Mouse (Mus musculus): Measurements from ENCODE around the gene Mtfmt. TPM values are rescaled to one million over a fixed set of nuclear protein-coding genes. Genes with fewer than 3 reads are reported as not detected.

The Mtfmt gene
- polyA plus RNA-seq, 1 experiment from 2014 or later, result 15.0 TPM

- ATAC-seq (replicated peaks; ENCODE audit: extremely low read depth, insufficient read depth, low FRiP score), result no peak
- 0 out of 2 replicates have a peak, but pooled peaks cover under 1% of the 10 kb centered on the region for H3K36me3 ChIP-seq (ENCODE audit: control insufficient read depth, insufficient read depth)
- WGBS, result 66% methylated on average over 4 of the region's 4 CpGs
- H3K27ac ChIP-seq (ENCODE audit: low read length), result no peak overlapping the region
- H3K9me3 ChIP-seq (replicated peaks; ENCODE audit: control insufficient read depth, low read length), result no peaks in the 10 kb centered on the region
- peaks cover 4% of the 10 kb centered on the region; the same call in 1 of the 2 replicates for H3K4me1 ChIP-seq (ENCODE audit: control insufficient read depth, insufficient read depth, low read length)
- no peak overlapping the region; the same call in 1 of the 2 replicates for H3K4me3 ChIP-seq (ENCODE audit: low read length)
- no peak overlapping the region for H3K4me2 ChIP-seq (ENCODE audit: low read depth, low read length)
- H3K27me3 ChIP-seq (ENCODE audit: control insufficient read depth, insufficient read depth, low read length), result no peaks in the 10 kb centered on the region
- H3K9ac ChIP-seq (ENCODE audit: low read length), result no peak overlapping the region
These were observed 371 bp upstream of the Mtfmt start for GRCm38 (mm10) chr9:65435211-65435610.

- 90% methylated on average over 4 of the region's 4 CpGs for WGBS
These were observed 9.1 kb downstream of the Mtfmt start for GRCm38 (mm10) chr9:65444692-65445091.

GRCm38 (mm10) chr9:65447951-65448350 lies 12.4 kb downstream of the Mtfmt start:
- no peak overlapping the region for H3K9ac ChIP-seq (ENCODE audit: low read length)
- H3K4me1 ChIP-seq (ENCODE audit: control insufficient read depth, insufficient read depth, low read length), result no peaks in the 10 kb centered on the region
- ATAC-seq (replicated peaks; ENCODE audit: extremely low read depth, insufficient read depth, low FRiP score), result no peak
- H3K9me3 ChIP-seq (replicated peaks; ENCODE audit: control insufficient read depth, low read length), result no peaks in the 10 kb centered on the region
- no peak overlapping the region for H3K4me3 ChIP-seq (ENCODE audit: low read length)
- H3K27me3 ChIP-seq (ENCODE audit: control insufficient read depth, insufficient read depth, low read length), result no peaks in the 10 kb centered on the region
- H3K36me3 ChIP-seq (ENCODE audit: control insufficient read depth, insufficient read depth), result peaks cover 29% of the 10 kb centered on the region
- H3K27ac ChIP-seq (ENCODE audit: low read length), result no peak overlapping the region
- WGBS, result 87% methylated on average over 6 of the region's 6 CpGs
- no peak overlapping the region for H3K4me2 ChIP-seq (ENCODE audit: low read depth, low read length)

More at GRCm38 (mm10) chr9:65444692-65445091, 9.1 kb downstream of the Mtfmt start:
- no peaks in the 10 kb centered on the region for H3K9me3 ChIP-seq (replicated peaks; ENCODE audit: control insufficient read depth, low read length)
- H3K4me2 ChIP-seq (ENCODE audit: low read depth, low read length), result no peak overlapping the region
- H3K4me1 ChIP-seq (ENCODE audit: control insufficient read depth, insufficient read depth, low read length), result no peaks in the 10 kb centered on the region
- no peak overlapping the region for H3K27ac ChIP-seq (ENCODE audit: low read length)
- H3K4me3 ChIP-seq (ENCODE audit: low read length), result no peak overlapping the region
- H3K36me3 ChIP-seq (ENCODE audit: control insufficient read depth, insufficient read depth), result peaks cover 37% of the 10 kb centered on the region
- no peak overlapping the region for H3K9ac ChIP-seq (ENCODE audit: low read length)
- no peaks in the 10 kb centered on the region for H3K27me3 ChIP-seq (ENCODE audit: control insufficient read depth, insufficient read depth, low read length)
- no peak for ATAC-seq (replicated peaks; ENCODE audit: extremely low read depth, insufficient read depth, low FRiP score)

GRCm38 (mm10) chr9:65458975-65459374 lies 23.4 kb downstream of the Mtfmt start:
- H3K27ac ChIP-seq (ENCODE audit: low read length), result no peak overlapping the region
- H3K9ac ChIP-seq (ENCODE audit: low read length), result no peak overlapping the region
- no peaks in the 10 kb centered on the region for H3K27me3 ChIP-seq (ENCODE audit: control insufficient read depth, insufficient read depth, low read length)
- H3K4me1 ChIP-seq (ENCODE audit: control insufficient read depth, insufficient read depth, low read length), result peaks cover 15% of the 10 kb centered on the region
- 85% methylated on average over 2 of the region's 2 CpGs for WGBS
- no peak overlapping the region for H3K4me3 ChIP-seq (ENCODE audit: low read length)
- H3K9me3 ChIP-seq (replicated peaks; ENCODE audit: control insufficient read depth, low read length), result no peaks in the 10 kb centered on the region
- no peak overlapping the region for H3K4me2 ChIP-seq (ENCODE audit: low read depth, low read length)
- H3K36me3 ChIP-seq (ENCODE audit: control insufficient read depth, insufficient read depth), result no peaks in the 10 kb centered on the region
- no peak for ATAC-seq (replicated peaks; ENCODE audit: extremely low read depth, insufficient read depth, low FRiP score)

- peaks cover 15% of the 10 kb centered on the region for H3K4me1 ChIP-seq (ENCODE audit: control insufficient read depth, insufficient read depth, low read length)
- no peak overlapping the region for H3K9ac ChIP-seq (ENCODE audit: low read length)
- H3K36me3 ChIP-seq (ENCODE audit: control insufficient read depth, insufficient read depth), result peaks cover 2% of the 10 kb centered on the region; the same call in 1 of the 2 replicates
- no peak for ATAC-seq (replicated peaks; ENCODE audit: extremely low read depth, insufficient read depth, low FRiP score)
- H3K4me3 ChIP-seq (ENCODE audit: low read length), result peak overlapping the region; percentile 85
- 57% methylated on average over 3 of the region's 3 CpGs for WGBS
- no peaks in the 10 kb centered on the region for H3K27me3 ChIP-seq (ENCODE audit: control insufficient read depth, insufficient read depth, low read length)
- H3K27ac ChIP-seq (ENCODE audit: low read length), result peak overlapping the region; percentile 76
- peak overlapping the region; percentile 82 for H3K4me2 ChIP-seq (ENCODE audit: low read depth, low read length)
- no peaks in the 10 kb centered on the region for H3K9me3 ChIP-seq (replicated peaks; ENCODE audit: control insufficient read depth, low read length)
These were observed 24.6 kb downstream of the Mtfmt start for GRCm38 (mm10) chr9:65460198-65460597.

GRCm38 (mm10) chr9:65460732-65461442 lies 25.3 kb downstream of the Mtfmt start, which contains the start of gene Spg21:
TSS of gene Spg21 (plus strand) at chr9:65460947.
- H3K4me2 ChIP-seq (ENCODE audit: low read depth, low read length), result peak within 1 kb of the TSS; percentile 82
- H3K9me3 ChIP-seq (replicated peaks; ENCODE audit: control insufficient read depth, low read length), result no peaks in the 10 kb centered on the region
- peaks cover 15% of the 10 kb centered on the region for H3K4me1 ChIP-seq (ENCODE audit: control insufficient read depth, insufficient read depth, low read length)
- peak within 1 kb of the TSS; percentile 91 for H3K9ac ChIP-seq (ENCODE audit: low read length)
- peak within 1 kb of the TSS; percentile 85 for H3K4me3 ChIP-seq (ENCODE audit: low read length)
- no peaks in the 10 kb centered on the region for H3K27me3 ChIP-seq (ENCODE audit: control insufficient read depth, insufficient read depth, low read length)
- H3K27ac ChIP-seq (ENCODE audit: low read length), result peak within 1 kb of the TSS; percentile 76
- peak; percentile 96 for ATAC-seq (replicated peaks; ENCODE audit: extremely low read depth, insufficient read depth, low FRiP score)
- peaks cover 7% of the 10 kb centered on the region for H3K36me3 ChIP-seq (ENCODE audit: control insufficient read depth, insufficient read depth)
- WGBS, result under 1% methylated on average over 53 of the region's 53 CpGs

GRCm38 (mm10) chr9:65462544-65462943 lies 27.0 kb downstream of the Mtfmt start:
- H3K4me2 ChIP-seq (ENCODE audit: low read depth, low read length), result no peak overlapping the region
- H3K4me3 ChIP-seq (ENCODE audit: low read length), result no peak overlapping the region
- WGBS, result 69% methylated on average over 5 of the region's 5 CpGs
- no peak for ATAC-seq (replicated peaks; ENCODE audit: extremely low read depth, insufficient read depth, low FRiP score)
- H3K9me3 ChIP-seq (replicated peaks; ENCODE audit: control insufficient read depth, low read length), result no peaks in the 10 kb centered on the region
- H3K9ac ChIP-seq (ENCODE audit: low read length), result no peak overlapping the region
- no peaks in the 10 kb centered on the region for H3K27me3 ChIP-seq (ENCODE audit: control insufficient read depth, insufficient read depth, low read length)
- no peak overlapping the region for H3K27ac ChIP-seq (ENCODE audit: low read length)
- H3K4me1 ChIP-seq (ENCODE audit: control insufficient read depth, insufficient read depth, low read length), result peaks cover 15% of the 10 kb centered on the region
- H3K36me3 ChIP-seq (ENCODE audit: control insufficient read depth, insufficient read depth), result peaks cover 10% of the 10 kb centered on the region

GRCm38 (mm10) chr9:65464161-65464560 lies 28.6 kb downstream of the Mtfmt start:
- Histone ChIP-seq H3K9me3 (replicated peaks; ENCODE audit: control insufficient read depth, low read length) (no peaks in the 10 kb centered on the region), H3K36me3 (ENCODE audit: control insufficient read depth, insufficient read depth) (peaks cover 10% of the 10 kb centered on the region), H3K9ac (ENCODE audit: low read length) (no peak overlapping the region), H3K27ac (ENCODE audit: low read length) (no peak overlapping the region), H3K4me3 (ENCODE audit: low read length) (no peak overlapping the region), H3K27me3 (ENCODE audit: control insufficient read depth, insufficient read depth, low read length) (no peaks in the 10 kb centered on the region), H3K4me1 (ENCODE audit: control insufficient read depth, insufficient read depth, low read length) (peaks cover 15% of the 10 kb centered on the region), H3K4me2 (ENCODE audit: low read depth, low read length) (no peak overlapping the region)
- 87% methylated on average over 6 of the region's 6 CpGs for WGBS
- no peak for ATAC-seq (replicated peaks; ENCODE audit: extremely low read depth, insufficient read depth, low FRiP score)

GRCm38 (mm10) chr9:65465241-65465640 lies 29.7 kb downstream of the Mtfmt start:
- WGBS, result 96% methylated on average over 2 of the region's 2 CpGs
- ATAC-seq (replicated peaks; ENCODE audit: extremely low read depth, insufficient read depth, low FRiP score), result no peak
- H3K27me3 ChIP-seq (ENCODE audit: control insufficient read depth, insufficient read depth, low read length), result no peaks in the 10 kb centered on the region

More at GRCm38 (mm10) chr9:65465241-65465640, 29.7 kb downstream of the Mtfmt start:
- H3K4me3 ChIP-seq (ENCODE audit: low read length), result no peak overlapping the region
- H3K36me3 ChIP-seq (ENCODE audit: control insufficient read depth, insufficient read depth), result peaks cover 18% of the 10 kb centered on the region
- H3K4me2 ChIP-seq (ENCODE audit: low read depth, low read length), result no peak overlapping the region
- H3K27ac ChIP-seq (ENCODE audit: low read length), result no peak overlapping the region
- peaks cover 14% of the 10 kb centered on the region for H3K4me1 ChIP-seq (ENCODE audit: control insufficient read depth, insufficient read depth, low read length)
- no peak overlapping the region for H3K9ac ChIP-seq (ENCODE audit: low read length)
- H3K9me3 ChIP-seq (replicated peaks; ENCODE audit: control insufficient read depth, low read length), result no peaks in the 10 kb centered on the region
